Mouse (Mus musculus): ENCODE measurements around the gene Nme9.

Nme9 gene

GRCm38 (mm10) chr9:99436182-99437030, 14.9 kb upstream of the Nme9 start:
- in situ Hi-C loops (cut with MseI, MboI) = no loop called here

- in situ Hi-C loops (cut with MseI, MboI) = no loop called here
Measured at GRCm38 (mm10) chr9:99437031-99437764, 14.1 kb upstream of the Nme9 start, which contains the start of gene Mras. Gene Mras, minus strand, starts transcription at chr9:99437381.

- in situ Hi-C loops (cut with MseI, MboI) = no loop called here
Measured at GRCm38 (mm10) chr9:99437781-99438565, 13.3 kb upstream of the Nme9 start.

GRCm38 (mm10) chr9:99439064-99439463, 12.2 kb upstream of the Nme9 start:
- in situ Hi-C loops (cut with MseI, MboI) = no loop called here

GRCm38 (mm10) chr9:99440941-99441340, 10.3 kb upstream of the Nme9 start:
- in situ Hi-C loops (cut with MseI, MboI) = no loop called here

GRCm38 (mm10) chr9:99441647-99442433, 9.4 kb upstream of the Nme9 start:
- in situ Hi-C loops (cut with MseI, MboI) = no loop called here

- in situ Hi-C loops (cut with MseI, MboI) = no loop called here
Measured at GRCm38 (mm10) chr9:99444590-99445178, 6.6 kb upstream of the Nme9 start.

- in situ Hi-C loops (cut with MseI, MboI) = no loop called here
Measured at GRCm38 (mm10) chr9:99446259-99446658, 5.0 kb upstream of the Nme9 start.

GRCm38 (mm10) chr9:99447323-99447722, 4.0 kb upstream of the Nme9 start:
- in situ Hi-C loops (cut with MseI, MboI) = no loop called here

- in situ Hi-C loops (cut with MseI, MboI) = no loop called here
Measured at GRCm38 (mm10) chr9:99449886-99450647, 1.2 kb upstream of the Nme9 start.

GRCm38 (mm10) chr9:99454211-99454610, 2.9 kb downstream of the Nme9 start:
- in situ Hi-C loops (cut with MseI, MboI) = no loop called here

- in situ Hi-C loops (cut with MseI, MboI) = no loop called here
Measured at GRCm38 (mm10) chr9:99458529-99459208, 7.4 kb downstream of the Nme9 start.

GRCm38 (mm10) chr9:99459730-99460129, 8.5 kb downstream of the Nme9 start:
- in situ Hi-C loops (cut with MseI, MboI) = no loop called here

GRCm38 (mm10) chr9:99464876-99465275, 13.6 kb downstream of the Nme9 start:
- in situ Hi-C loops (cut with MseI, MboI) = no loop called here

- in situ Hi-C loops (cut with MseI, MboI) = no loop called here
Measured at GRCm38 (mm10) chr9:99468572-99468971, 17.3 kb downstream of the Nme9 start.

GRCm38 (mm10) chr9:99469681-99470273, 18.5 kb downstream of the Nme9 start:
- in situ Hi-C loops (cut with MseI, MboI) = no loop called here

GRCm38 (mm10) chr9:99470347-99471092, 19.2 kb downstream of the Nme9 start:
- in situ Hi-C loops (cut with MseI, MboI) = no loop called here

- in situ Hi-C loops (cut with MseI, MboI) = no loop called here
Measured at GRCm38 (mm10) chr9:99471334-99471733, 20.1 kb downstream of the Nme9 start.

Measured in mouse trophoblast stem cell (cell line).